Mouse (Mus musculus): ENCODE measurements around the gene Tatdn3. TPM values are rescaled to one million over a fixed set of nuclear protein-coding genes. Genes with fewer than 3 reads are reported as not detected.

The Tatdn3 gene
- polyA plus RNA-seq, 1 experiment from 2014 or later = 14.0 TPM

DNA sequence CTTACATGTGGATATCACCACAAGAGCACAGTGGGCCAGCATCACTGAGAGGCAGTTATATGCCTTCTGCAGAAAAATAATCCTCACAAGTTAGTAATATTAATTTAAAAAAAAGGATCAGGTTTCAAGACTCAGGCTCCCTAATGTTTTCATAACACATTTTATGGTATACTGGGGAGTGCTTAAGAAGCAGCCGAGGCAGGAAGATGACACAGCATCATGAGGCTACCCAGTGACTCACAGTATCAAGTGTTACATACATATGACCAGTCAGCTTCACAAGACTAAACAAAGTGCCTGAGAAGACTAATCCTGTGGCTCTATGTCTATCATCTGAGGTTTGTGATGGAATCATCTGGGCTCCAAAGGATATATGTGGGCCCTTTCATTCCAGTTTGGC is 64.7 kb downstream of the Tatdn3 start:
- no peak for ATAC-seq (ENCODE audit: insufficient number of reproducible peaks, insufficient read depth, low FRiP score, low TSS enrichment, low read depth)
- no peaks in the 10 kb centered on the region for H3K36me3 ChIP-seq
- 83% methylated on average over 1 of the region's 1 CpGs for WGBS
- H3K4me1 ChIP-seq = no peaks in the 10 kb centered on the region
- no peaks in the 10 kb centered on the region for H3K9me3 ChIP-seq
- H3K4me2 ChIP-seq = no peak overlapping the region
- H3K27ac ChIP-seq = no peak overlapping the region
- H3K4me3 ChIP-seq = no peak overlapping the region
- H3K9ac ChIP-seq = no peak overlapping the region
- no peaks in the 10 kb centered on the region for H3K27me3 ChIP-seq

DNA sequence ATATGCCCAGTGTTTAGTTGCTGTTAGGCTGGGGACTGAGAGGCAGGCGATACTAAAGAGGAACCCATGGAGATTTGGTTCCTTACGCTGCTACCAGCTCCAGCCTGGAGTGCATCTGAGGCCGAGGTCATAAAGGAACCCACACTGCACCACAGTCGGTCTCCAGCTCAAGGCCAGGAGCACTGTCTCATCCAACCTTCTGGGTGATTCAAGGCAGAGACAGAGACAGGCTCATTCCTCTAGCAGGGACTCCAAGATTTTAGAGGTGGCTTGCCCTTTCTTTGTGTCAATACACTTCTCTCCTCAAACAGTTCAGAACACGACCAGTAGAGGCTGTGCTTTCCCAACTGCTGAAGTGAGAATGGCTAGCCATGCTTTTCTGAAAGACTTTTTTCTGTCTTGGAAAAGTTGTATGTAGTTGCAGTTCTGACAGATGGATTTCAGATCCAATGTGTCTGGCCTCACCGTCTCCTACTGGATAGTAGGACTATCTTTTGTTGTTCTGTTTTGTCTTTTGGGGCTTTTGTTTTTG is 66.3 kb downstream of the Tatdn3 start:
- no peak overlapping the region for H3K4me2 ChIP-seq
- H3K27ac ChIP-seq = no peak overlapping the region
- no peaks in the 10 kb centered on the region for H3K9me3 ChIP-seq
- no peak overlapping the region for H3K9ac ChIP-seq
- no peak overlapping the region for H3K4me3 ChIP-seq
- no peak for ATAC-seq (ENCODE audit: insufficient number of reproducible peaks, insufficient read depth, low FRiP score, low TSS enrichment, low read depth)
- H3K27me3 ChIP-seq = no peaks in the 10 kb centered on the region
- H3K4me1 ChIP-seq = no peaks in the 10 kb centered on the region
- H3K36me3 ChIP-seq = no peaks in the 10 kb centered on the region
- WGBS = 73% methylated on average over 6 of the region's 6 CpGs

Other genes with a start within 250 kb of the Tatdn3 start
- 16.9 and 18.4 TPM in 2 replicates for gene Rps6kc1, start 151.2 kb downstream of the Tatdn3 start, polyA plus RNA-seq (2015; fragmentation: Nextera tagmentation; extraction: Ambion mirVana)
- 51.5 and 60.1 TPM in 2 replicates for gene Angel2, start 137.8 kb downstream of the Tatdn3 start, polyA plus RNA-seq (2015; fragmentation: Nextera tagmentation; extraction: Ambion mirVana)
- 54.3 and 54.7 TPM in 2 replicates for gene Vash2, start 83.6 kb downstream of the Tatdn3 start, polyA plus RNA-seq (2015; fragmentation: Nextera tagmentation; extraction: Ambion mirVana)
- 6.2 and 7.0 TPM in 2 replicates for gene Flvcr1, start 36.8 kb downstream of the Tatdn3 start, polyA plus RNA-seq (2015; fragmentation: Nextera tagmentation; extraction: Ambion mirVana)
- not detected in 2 replicates for gene Spata45, start 26.3 kb downstream of the Tatdn3 start, polyA plus RNA-seq (2015; fragmentation: Nextera tagmentation; extraction: Ambion mirVana)
- gene Nsl1, start 80 bp upstream of the Tatdn3 start, polyA plus RNA-seq (2015; fragmentation: Nextera tagmentation; extraction: Ambion mirVana) = 24.2 and 24.7 TPM in 2 replicates
- gene Batf3, start 34.9 kb upstream of the Tatdn3 start, polyA plus RNA-seq (2015; fragmentation: Nextera tagmentation; extraction: Ambion mirVana) = 10.8 and 12.3 TPM in 2 replicates
- gene Fam71a, start 101.9 kb upstream of the Tatdn3 start, polyA plus RNA-seq (2015; fragmentation: Nextera tagmentation; extraction: Ambion mirVana) = not detected in 2 replicates
- gene Atf3, start 155.1 kb upstream of the Tatdn3 start, polyA plus RNA-seq (2015; fragmentation: Nextera tagmentation; extraction: Ambion mirVana) = 2.6 and 2.9 TPM in 2 replicates

Data from embryonic facial prominence, embryonic 13.5 days (tissue).